In genomic region chr11:114038036-114038435, GRCm38 (mm10) we compare ENCODE assay signal across 10 mouse cellular contexts. TPM values are rescaled to one million over a fixed set of nuclear protein-coding genes. Genes with fewer than 3 reads are reported as not detected.
DNase-seq lines count a peak whose midpoint lies in the region; ATAC-seq lines count a peak whose summit lies in the region.
"Had no signal": no experiment of that assay in that cellular context is flagged by ENCODE, and none has a peak within 500 bp of the region (broad histone marks: within the 10 kb centered on the region; RNA-seq: fewer than 3 reads in every experiment).

No protein-coding gene starts in this region.

- no peak overlapping the region for H3K9ac ChIP-seq in forebrain, embryonic 12.5 days
- H3K9ac ChIP-seq: liver, embryonic 13.5 days had no signal

- peak; percentile 19 for DNase-seq in kidney, postnatal 14 days
- no peak for DNase-seq in kidney, adult 9 months
- peak; percentile 74 for DNase-seq in adrenal gland, adult 8-10 months
- peak; percentile 58 to 64 for DNase-seq in layer of hippocampus, adult 8-10 months (ENCODE audit: low spot score in 2 of 2)
- peak; percentile 39 to 70 for DNase-seq in lung, postnatal 4 days
- DNase-seq in cerebellum, postnatal 10 days = no peak
- DNase-seq: gastrocnemius, postnatal 25 days; liver, embryonic 13.5 days had no signal

- no peak overlapping the region for H3K4me2 ChIP-seq in forebrain, embryonic 12.5 days
- H3K4me2 ChIP-seq: liver, embryonic 13.5 days had no signal

- no peak overlapping the region for H3K27ac ChIP-seq in forebrain, embryonic 12.5 days
- H3K27ac ChIP-seq: liver, embryonic 13.5 days had no signal

- peaks cover 26% of the 10 kb centered on the region for H3K4me1 ChIP-seq in forebrain, embryonic 12.5 days

- no peak overlapping the region for H3K4me3 ChIP-seq in forebrain, embryonic 12.5 days (replicated peaks)
- H3K4me3 ChIP-seq: liver, embryonic 13.5 days had no signal

- 92% methylated on average over 8 of the region's 8 CpGs for WGBS in forebrain, embryonic 12.5 days

- H3K36me3 ChIP-seq in forebrain, embryonic 12.5 days (replicated peaks) = no peaks in the 10 kb centered on the region
- H3K36me3 ChIP-seq: liver, embryonic 13.5 days had no signal

- H3K27me3 ChIP-seq in forebrain, embryonic 12.5 days = peaks cover 19% of the 10 kb centered on the region; the same call in 1 of the 2 replicates
- H3K27me3 ChIP-seq: liver, embryonic 13.5 days had no signal

- H3K9me3 ChIP-seq in forebrain, embryonic 12.5 days = no peaks in the 10 kb centered on the region
- H3K9me3 ChIP-seq: liver, embryonic 13.5 days had no signal

- ATAC-seq in inflammation-experienced regulatory T-cells, adult 6 months = no peak
- ATAC-seq in forebrain, embryonic 12.5 days (ENCODE audit: low FRiP score) = no peak

RNA-seq across cellular contexts. Expression of gene Sdk2, which starts 28.8 kb away (rescaled TPM):
- 1 to 10 TPM; 1.9 to 5.5 (median 3.0) TPM for total RNA-seq in adrenal gland, adult 8-10 months (2022)
- 10 to 100 TPM; 16.1 to 22.7 (median 21.2) TPM for total RNA-seq in layer of hippocampus, adult 8-10 months (2022)
- under 1 TPM in 1 of 3 experiments, not detected in 2; 0.08 TPM for polyA plus RNA-seq in inflammation-experienced regulatory T-cells, adult 6 months (2017; shearing (Covaris generic))
- polyA plus RNA-seq in forebrain, embryonic 12.5 days (2016; fragmentation: Nextera tagmentation; extraction: Ambion mirVana) = 2.2 and 3.0 TPM in 2 replicates

Comparison
In these comparisons a context has a peak if more than half of its experiments do, and no peak if none do; other contexts are left out.
1. DNase-seq: peak in kidney, postnatal 14 days (single experiment), adrenal gland, adult 8-10 months (single experiment), layer of hippocampus, adult 8-10 months (2 of 2) and lung, postnatal 4 days (2 of 2); none in kidney, adult 9 months (single experiment) and cerebellum, postnatal 10 days (0 of 2).